Mouse (Mus musculus) neural tube, embryonic 13.5 days (tissue): ENCODE results near the gene Polr2a. TPM values are rescaled to one million over a fixed set of nuclear protein-coding genes. Genes with fewer than 3 reads are reported as not detected.

Source experiments
- ATAC-seq: fragments of 200-750 bp; cut with Nextera tagmentation; 2 replicates; pipeline ENCODE4 v1.8.0; 2017; ENCODE audit warnings: low read depth, mild to moderate bottlenecking, moderate TSS enrichment, moderate library complexity
- H3K27ac ChIP-seq: fragments of 300-500 bp; sonication (generic); replicated peaks from 2 replicates; pipeline ENCODE4 v1.5.1; 2015; ENCODE audit warnings: moderate library complexity, mild to moderate bottlenecking, inconsistent platforms
- H3K27me3 ChIP-seq: fragments of 300-500 bp; sonication (generic); 2 replicates; pipeline ENCODE4 v1.6.1; 2015; ENCODE audit warnings: mild to moderate bottlenecking, inconsistent platforms
- H3K36me3 ChIP-seq: fragments of 300-500 bp; sonication (generic); 2 replicates; pipeline ENCODE4 v1.6.1; 2015; ENCODE audit warnings: mild to moderate bottlenecking, inconsistent platforms
- H3K4me1 ChIP-seq: fragments of 300-500 bp; sonication (generic); replicated peaks from 2 replicates; pipeline ENCODE4 v1.6.1; 2015; ENCODE audit warnings: inconsistent platforms
- H3K4me2 ChIP-seq: fragments of 300-500 bp; sonication (generic); 2 replicates; pipeline ENCODE4 v1.6.1; 2015; ENCODE audit warnings: inconsistent platforms, mild to moderate bottlenecking, moderate library complexity
- H3K4me3 ChIP-seq: fragments of 300-500 bp; sonication (generic); 2 replicates; pipeline ENCODE4 v1.5.1; 2015; ENCODE audit warnings: mild to moderate bottlenecking, inconsistent platforms
- H3K9ac ChIP-seq: fragments of 300-500 bp; sonication (generic); 2 replicates; pipeline ENCODE4 v1.6.1; 2015; ENCODE audit warnings: moderate library complexity, mild to moderate bottlenecking, inconsistent platforms
- H3K9me3 ChIP-seq: fragments of 300-500 bp; sonication (generic); 2 replicates; pipeline ENCODE4 v1.6.1; 2016; ENCODE audit warnings: inconsistent platforms
- WGBS: fragments of 180-500 bp; shearing (Covaris S2); methylation state at CpG from one replicate; pipeline ENCODE4 v1.1.7; 2015; 5-methylcytosine and 5-hydroxymethylcytosine counted together
- polyA plus RNA-seq: library from polyadenylated mRNA; unstranded; fragments of >200 nt; fragmentation: Nextera tagmentation; extraction: Ambion mirVana; gene quantifications from 2 replicates; pipeline ENCODE4 v1.2.1, GENCODE M21; 2015

The Polr2a gene
- polyA plus RNA-seq, 1 experiment from 2014 or later = 22.9 TPM

GRCm38 (mm10) chr11:69778258-69778982 is 20.0 kb upstream of the Polr2a start:
- Histone ChIP-seq H3K4me3 (no peak overlapping the region), H3K4me1 (no peaks in the 10 kb centered on the region; the same call in 1 of the 2 replicates), H3K4me2 (no peak overlapping the region), H3K36me3 (peaks cover 39% of the 10 kb centered on the region), H3K9me3 (no peaks in the 10 kb centered on the region), H3K27ac (no peak overlapping the region), H3K9ac (no peak overlapping the region), H3K27me3 (peaks cover 21% of the 10 kb centered on the region)
- ATAC-seq = no peak
- WGBS = 71% methylated on average over 23 of the region's 23 CpGs

- ATAC-seq = no peak
- WGBS = 57% methylated on average over 26 of the region's 26 CpGs
- H3K4me3 ChIP-seq = no peak overlapping the region
These were observed 19.2 kb upstream of the Polr2a start for GRCm38 (mm10) chr11:69777504-69778257.

GRCm38 (mm10) chr11:69776488-69776887 is 18.1 kb upstream of the Polr2a start:
- Histone ChIP-seq H3K36me3 (peaks cover 44% of the 10 kb centered on the region), H3K27me3 (peaks cover 21% of the 10 kb centered on the region), H3K9me3 (no peaks in the 10 kb centered on the region), H3K27ac (no peak overlapping the region), H3K4me3 (no peak overlapping the region), H3K4me2 (no peak overlapping the region), H3K9ac (no peak overlapping the region), H3K4me1 (no peaks in the 10 kb centered on the region; the same call in 1 of the 2 replicates)
- ATAC-seq = no peak
- 82% methylated on average over 20 of the region's 20 CpGs for WGBS

More at GRCm38 (mm10) chr11:69777504-69778257, 19.2 kb upstream of the Polr2a start:
- Histone ChIP-seq H3K36me3 (peaks cover 44% of the 10 kb centered on the region), H3K4me2 (no peak overlapping the region), H3K9me3 (no peaks in the 10 kb centered on the region), H3K4me1 (no peaks in the 10 kb centered on the region; the same call in 1 of the 2 replicates), H3K9ac (no peak overlapping the region), H3K27me3 (peaks cover 21% of the 10 kb centered on the region), H3K27ac (no peak overlapping the region)

GRCm38 (mm10) chr11:69775716-69776115 is 17.3 kb upstream of the Polr2a start:
- Histone ChIP-seq H3K4me2 (no peak overlapping the region), H3K27me3 (peaks cover 21% of the 10 kb centered on the region), H3K4me1 (no peaks in the 10 kb centered on the region), H3K4me3 (no peak overlapping the region), H3K9ac (no peak overlapping the region), H3K9me3 (no peaks in the 10 kb centered on the region), H3K27ac (no peak overlapping the region), H3K36me3 (peaks cover 44% of the 10 kb centered on the region)
- no peak for ATAC-seq
- 54% methylated on average over 10 of the region's 10 CpGs for WGBS

- Histone ChIP-seq H3K27me3 (peaks cover 21% of the 10 kb centered on the region), H3K9ac (no peak overlapping the region), H3K27ac (no peak overlapping the region), H3K4me3 (no peak overlapping the region), H3K36me3 (peaks cover 44% of the 10 kb centered on the region), H3K9me3 (no peaks in the 10 kb centered on the region), H3K4me2 (no peak overlapping the region), H3K4me1 (peaks cover under 1% of the 10 kb centered on the region)
- ATAC-seq = no peak
- WGBS = 65% methylated on average over 5 of the region's 5 CpGs
These were observed 16.5 kb upstream of the Polr2a start for GRCm38 (mm10) chr11:69774961-69775360.

GRCm38 (mm10) chr11:69767625-69767909 is 9.1 kb upstream of the Polr2a start:
- no peaks in the 10 kb centered on the region for H3K27me3 ChIP-seq
- no peak overlapping the region for H3K27ac ChIP-seq
- H3K9me3 ChIP-seq = no peaks in the 10 kb centered on the region
- no peaks in the 10 kb centered on the region for H3K36me3 ChIP-seq
- H3K9ac ChIP-seq = peak overlapping the region; percentile 98
- H3K4me2 ChIP-seq = peak overlapping the region; percentile 60
- 72% methylated on average over 4 of the region's 4 CpGs for WGBS
- H3K4me1 ChIP-seq = peaks cover 32% of the 10 kb centered on the region
- no peak for ATAC-seq
- 0 out of 2 replicates have a peak overlapping the region, but pooled peaks have one; percentile 87 for H3K4me3 ChIP-seq

GRCm38 (mm10) chr11:69766872-69767624 is 8.6 kb upstream of the Polr2a start:
- no peaks in the 10 kb centered on the region for H3K27me3 ChIP-seq
- WGBS = 68% methylated on average over 13 of the region's 13 CpGs
- H3K4me1 ChIP-seq = peaks cover 32% of the 10 kb centered on the region
- H3K9ac ChIP-seq = peak overlapping the region; percentile 98
- no peaks in the 10 kb centered on the region for H3K9me3 ChIP-seq
- peak overlapping the region; percentile 87 for H3K4me3 ChIP-seq
- H3K27ac ChIP-seq = no peak overlapping the region
- peak overlapping the region; percentile 60 for H3K4me2 ChIP-seq
- 0 out of 2 replicates have a peak, but pooled peaks have one; percentile 2 for ATAC-seq
- no peaks in the 10 kb centered on the region for H3K36me3 ChIP-seq

- ATAC-seq = peak; percentile 80
- Histone ChIP-seq H3K4me1 (peaks cover 32% of the 10 kb centered on the region), H3K27ac (peak overlapping the region; percentile 91), H3K9me3 (no peaks in the 10 kb centered on the region), H3K4me2 (peak overlapping the region; percentile 60), H3K36me3 (no peaks in the 10 kb centered on the region), H3K4me3 (peak overlapping the region; percentile 87), H3K27me3 (no peaks in the 10 kb centered on the region), H3K9ac (peak overlapping the region; percentile 98)
- under 1% methylated on average over 33 of the region's 37 CpGs for WGBS
These were observed 7.7 kb upstream of the Polr2a start for GRCm38 (mm10) chr11:69766126-69766609.

GRCm38 (mm10) chr11:69765221-69766125 is 7.0 kb upstream of the Polr2a start, which contains the start of gene Zbtb4:
Zbtb4 (plus strand) TSS chr11:69765912.
- Histone ChIP-seq H3K9ac (peak within 1 kb of the TSS; percentile 98), H3K27ac (peak within 1 kb of the TSS; percentile 91), H3K27me3 (no peaks in the 10 kb centered on the region), H3K4me1 (peaks cover 39% of the 10 kb centered on the region), H3K36me3 (no peaks in the 10 kb centered on the region), H3K4me2 (peak within 1 kb of the TSS; percentile 60), H3K4me3 (peak within 1 kb of the TSS; percentile 87), H3K9me3 (no peaks in the 10 kb centered on the region)
- peak; percentile 70 for ATAC-seq
- 20% methylated on average over 41 of the region's 55 CpGs for WGBS

GRCm38 (mm10) chr11:69763551-69763950 is 5.1 kb upstream of the Polr2a start:
- Histone ChIP-seq H3K36me3 (no peaks in the 10 kb centered on the region), H3K4me2 (no peak overlapping the region), H3K4me1 (peaks cover 44% of the 10 kb centered on the region), H3K9ac (no peak overlapping the region), H3K27ac (no peak overlapping the region), H3K27me3 (no peaks in the 10 kb centered on the region), H3K9me3 (no peaks in the 10 kb centered on the region), H3K4me3 (no peak overlapping the region)
- ATAC-seq = no peak
- 68% methylated on average over 7 of the region's 7 CpGs for WGBS

GRCm38 (mm10) chr11:69761868-69762267 is 3.4 kb upstream of the Polr2a start, which contains the start of gene Slc35g3:
Slc35g3 (minus strand) TSS chr11:69761968.
- peak within 1 kb of the TSS; percentile 99 for H3K27ac ChIP-seq
- H3K36me3 ChIP-seq = no peaks in the 10 kb centered on the region
- H3K4me3 ChIP-seq = no peak within 1 kb of the TSS
- H3K4me1 ChIP-seq = peaks cover 38% of the 10 kb centered on the region
- no peak for ATAC-seq
- no peaks in the 10 kb centered on the region for H3K9me3 ChIP-seq
- H3K27me3 ChIP-seq = no peaks in the 10 kb centered on the region
- H3K4me2 ChIP-seq = no peak within 1 kb of the TSS
- WGBS = 81% methylated on average over 1 of the region's 1 CpGs
- 0 out of 2 replicates have a peak within 1 kb of the TSS, but pooled peaks have one; percentile 9 for H3K9ac ChIP-seq
